Comparison of ENCODE assay signal across 33 mouse cellular contexts in genomic region chr11:68674071-68674470, GRCm38 (mm10). TPM values are rescaled to one million over a fixed set of nuclear protein-coding genes. Genes with fewer than 3 reads are reported as not detected.
DNase-seq lines count a peak whose midpoint lies in the region; ATAC-seq and TF ChIP-seq lines count a peak whose summit lies in the region.
"Had no signal": no experiment of that assay in that cellular context is flagged by ENCODE, and none has a peak within 500 bp of the region (broad histone marks: within the 10 kb centered on the region; RNA-seq: fewer than 3 reads in every experiment).

No protein-coding gene starts in this region.

- H3K79me2 ChIP-seq in MEL (ENCODE audit: control insufficient read depth, insufficient read depth, low read length, poor library complexity), result no peaks in the 10 kb centered on the region

- no peak for TF ChIP-seq RAD21 in MEL (IDR thresholded peaks at IDR 0.05; ENCODE audit: low read depth, low read length)

- H3K27me3 ChIP-seq in heart, embryonic 12.5 days (replicated peaks), result no peaks in the 10 kb centered on the region
- H3K27me3 ChIP-seq in heart, postnatal 0 days (ENCODE audit: control insufficient read depth, insufficient read depth, low read length), result no peaks in the 10 kb centered on the region
- peaks cover 2 to 9% of the 10 kb centered on the region in 2 experiments; a peak in 3 of 4 replicates for H3K27me3 ChIP-seq in MEL (ENCODE audit: control insufficient read depth in 1 of 2, insufficient read depth in 2 of 2, low read length in 2 of 2)
- H3K27me3 ChIP-seq in kidney, embryonic 14.5 days (ENCODE audit: control insufficient read depth, insufficient read depth, low read length), result no peaks in the 10 kb centered on the region
- H3K27me3 ChIP-seq: embryonic facial prominence, embryonic 12.5 days; intestine, embryonic 15.5 days; limb, embryonic 12.5 days; lung, embryonic 15.5 days; neural tube, embryonic 12.5 days had no signal

- no peak overlapping the region for H3K4me3 ChIP-seq in heart, embryonic 12.5 days
- H3K4me3 ChIP-seq in heart, postnatal 0 days (ENCODE audit: low read depth, low read length), result no peak overlapping the region
- no peak overlapping the region for H3K4me3 ChIP-seq in MEL (ENCODE audit: control insufficient read depth in 1 of 2, insufficient read depth in 1 of 2, low read depth in 2 of 2, low read length in 2 of 2)
- no peak overlapping the region for H3K4me3 ChIP-seq in kidney, embryonic 14.5 days (ENCODE audit: low read length)
- H3K4me3 ChIP-seq: embryonic facial prominence, embryonic 12.5 days; intestine, embryonic 15.5 days; limb, embryonic 12.5 days; lung, embryonic 15.5 days; myocyte; neural tube, embryonic 12.5 days had no signal

- H3K36me3 ChIP-seq in heart, embryonic 12.5 days, result no peaks in the 10 kb centered on the region
- no peaks in the 10 kb centered on the region for H3K36me3 ChIP-seq in heart, postnatal 0 days (replicated peaks; ENCODE audit: control insufficient read depth, insufficient read depth, low read length)
- H3K36me3 ChIP-seq in MEL (ENCODE audit: control insufficient read depth in 1 of 2, insufficient read depth in 2 of 2, low read length in 2 of 2), result peaks cover 0 to 32% of the 10 kb centered on the region in 2 experiments; a peak in 2 of 4 replicates
- H3K36me3 ChIP-seq in kidney, embryonic 14.5 days (ENCODE audit: control insufficient read depth, insufficient read depth, low read length), result no peaks in the 10 kb centered on the region
- H3K36me3 ChIP-seq: embryonic facial prominence, embryonic 12.5 days; G1E; intestine, embryonic 15.5 days; limb, embryonic 12.5 days; lung, embryonic 15.5 days; neural tube, embryonic 12.5 days had no signal

- ATAC-seq in heart, embryonic 12.5 days (ENCODE audit: insufficient number of reproducible peaks, low FRiP score), result no peak
- ATAC-seq in heart, postnatal 0 days (ENCODE audit: insufficient read depth, low read depth), result no peak
- no peak for ATAC-seq in kidney, embryonic 14.5 days (ENCODE audit: low FRiP score, low TSS enrichment)
- ATAC-seq: forebrain, embryonic 14.5 days; hindbrain, postnatal 0 days; intestine, embryonic 15.5 days; midbrain, embryonic 16.5 days; Patski had no signal

- H3K9ac ChIP-seq in heart, embryonic 12.5 days, result no peak overlapping the region
- H3K9ac ChIP-seq in heart, postnatal 0 days (replicated peaks; ENCODE audit: low read depth, low read length), result no peak overlapping the region
- H3K9ac ChIP-seq in MEL (ENCODE audit: control insufficient read depth, low read depth, low read length, poor library complexity, severe bottlenecking), result no peak overlapping the region
- H3K9ac ChIP-seq in kidney, embryonic 14.5 days (ENCODE audit: low read depth, low read length), result no peak overlapping the region
- H3K9ac ChIP-seq: embryonic facial prominence, embryonic 12.5 days; intestine, embryonic 15.5 days; limb, embryonic 12.5 days; lung, embryonic 15.5 days; neural tube, embryonic 12.5 days had no signal

- no peak for TF ChIP-seq POLR2A in MEL (IDR thresholded peaks at IDR 0.05; ENCODE audit: control insufficient read depth in 1 of 2, insufficient read depth in 1 of 2, low read depth in 1 of 2, low read length in 2 of 2, poor library complexity in 1 of 2)

- peak overlapping the region; percentile 87; the same call in 1 of the 2 replicates for H3K27ac ChIP-seq in heart, embryonic 12.5 days (ENCODE audit: poor library complexity, severe bottlenecking)
- H3K27ac ChIP-seq in heart, postnatal 0 days (ENCODE audit: low read depth), result peak overlapping the region; percentile 75
- H3K27ac ChIP-seq in MEL (ENCODE audit: control insufficient read depth, low read depth, low read length), result no peak overlapping the region
- H3K27ac ChIP-seq in kidney, embryonic 14.5 days (ENCODE audit: low read depth, low read length), result no peak overlapping the region
- H3K27ac ChIP-seq: embryonic facial prominence, embryonic 12.5 days; hindbrain, postnatal 0 days; intestine, embryonic 15.5 days; limb, embryonic 12.5 days; lung, embryonic 15.5 days; neural tube, embryonic 12.5 days had no signal

- H3K4me2 ChIP-seq in heart, embryonic 12.5 days, result no peak overlapping the region
- H3K4me2 ChIP-seq in heart, postnatal 0 days (ENCODE audit: low read depth, low read length), result no peak overlapping the region
- H3K4me2 ChIP-seq in kidney, embryonic 14.5 days (replicated peaks; ENCODE audit: low read depth, low read length), result no peak overlapping the region
- H3K4me2 ChIP-seq: embryonic facial prominence, embryonic 12.5 days; intestine, embryonic 15.5 days; limb, embryonic 12.5 days; liver, embryonic 11.5 days; lung, embryonic 15.5 days; midbrain, embryonic 11.5 days; neural tube, embryonic 12.5 days had no signal

- no peak for DNase-seq in heart, adult 9 months (ENCODE audit: low spot score in 2 of 2)
- DNase-seq in heart, postnatal 0 days (ENCODE audit: low spot score), result no peak
- no peak for DNase-seq in heart, adult 8-10 months (ENCODE audit: low spot score)
- DNase-seq in MEL (ENCODE audit: low read depth, low spot score), result no peak
- peak; percentile 14 for DNase-seq in large intestine, adult 2 months (ENCODE audit: low read depth, low spot score)
- no peak for DNase-seq in spleen, postnatal 10 days (ENCODE audit: low spot score in 2 of 2)
- DNase-seq: adrenal gland, postnatal 25 days; B cell, adult 2 months; cerebellum, adult 11-12 months; cerebellum, adult 9-11 months; embryo, embryonic 11 days; kidney, adult 8-10 months; kidney, postnatal 10 days; layer of hippocampus, adult 9-11 months; right cerebral cortex, adult 18-20 months; spleen, adult 18-20 months; thymus, adult 2 months; thymus, postnatal 36 days had no signal

- peaks cover 26% of the 10 kb centered on the region for H3K4me1 ChIP-seq in heart, embryonic 12.5 days (replicated peaks)
- H3K4me1 ChIP-seq in heart, postnatal 0 days (ENCODE audit: control insufficient read depth, insufficient read depth), result peaks cover 15% of the 10 kb centered on the region
- H3K4me1 ChIP-seq in MEL (ENCODE audit: control insufficient read depth in 1 of 2, insufficient read depth in 2 of 2, low read length in 2 of 2), result peaks cover 10 to 30% of the 10 kb centered on the region in 2 experiments
- H3K4me1 ChIP-seq in kidney, embryonic 14.5 days (ENCODE audit: control insufficient read depth, insufficient read depth, low read length), result no peaks in the 10 kb centered on the region
- H3K4me1 ChIP-seq: embryonic facial prominence, embryonic 12.5 days; neural tube, embryonic 12.5 days had no signal

- TF ChIP-seq EP300 in heart, postnatal 0 days (IDR thresholded peaks at IDR 0.05; ENCODE audit: low read depth), result no peak
- TF ChIP-seq EP300 in MEL (IDR thresholded peaks at IDR 0.05; ENCODE audit: low read depth in 1 of 2, low read length in 2 of 2), result no peak

- TF ChIP-seq CTCF in heart, postnatal 0 days (IDR thresholded peaks at IDR 0.05; ENCODE audit: low read depth), result no peak
- TF ChIP-seq CTCF in MEL (IDR thresholded peaks at IDR 0.05 in 2 of 3, conservative IDR thresholded peaks at IDR 0.05 in 1 of 3; ENCODE audit: control insufficient read depth in 1 of 3, insufficient read depth in 1 of 3, low read depth in 2 of 3, low read length in 3 of 3, poor library complexity in 1 of 3, severe bottlenecking in 1 of 3), result no peak

- WGBS in heart, embryonic 12.5 days, result 71% methylated on average over 3 of the region's 3 CpGs
- 73% methylated on average over 3 of the region's 3 CpGs for WGBS in heart, postnatal 0 days
- 41% methylated on average over 3 of the region's 3 CpGs for WGBS in large intestine, adult 2 months
- 86% methylated on average over 3 of the region's 3 CpGs for WGBS in kidney, embryonic 14.5 days

- H3K9me3 ChIP-seq in heart, embryonic 12.5 days (replicated peaks), result no peaks in the 10 kb centered on the region
- H3K9me3 ChIP-seq in heart, postnatal 0 days (replicated peaks; ENCODE audit: control insufficient read depth, low read length), result no peaks in the 10 kb centered on the region
- H3K9me3 ChIP-seq in MEL (replicated peaks; ENCODE audit: insufficient read depth, low read length), result no peaks in the 10 kb centered on the region
- no peaks in the 10 kb centered on the region for H3K9me3 ChIP-seq in kidney, embryonic 14.5 days (ENCODE audit: control insufficient read depth, low read length)
- H3K9me3 ChIP-seq: embryonic facial prominence, embryonic 12.5 days; G1E; intestine, embryonic 15.5 days; limb, embryonic 12.5 days; lung, embryonic 15.5 days; neural tube, embryonic 12.5 days had no signal

TF ChIP-seq in MEL, 35 proteins besides CTCF, POLR2A, EP300 and RAD21:
- TF ChIP-seq NELFE (IDR thresholded peaks at IDR 0.05; ENCODE audit: low read depth, low read length) (no peak), MXI1 (IDR thresholded peaks at IDR 0.05; ENCODE audit: low read depth, low read length) (peak; percentile 39; the same call in 1 of the 2 replicates)

RNA-seq across cellular contexts. Expression of gene Myh10, which starts 17.3 kb away (rescaled TPM):
- 219 and 235 TPM in 2 replicates for polyA plus RNA-seq in heart, embryonic 12.5 days (2016; fragmentation: Nextera tagmentation; extraction: Ambion mirVana)
- 82.8 and 150 TPM in 2 replicates for total RNA-seq in heart, postnatal 0 days (2014; rRNA removed; ENCODE audit: low replicate concordance)
- polyA plus RNA-seq in heart, postnatal 0 days (2015; fragmentation: Nextera tagmentation; extraction: Ambion mirVana), result 34.9 and 39.5 TPM in 2 replicates
- total RNA-seq in heart, adult 8-10 months (2022), result 10 to 100 TPM; 21.6 to 24.0 (median 22.9) TPM
- total RNA-seq in MEL (2012; rRNA removed), result 127 and 138 TPM in 2 replicates
- polyA plus RNA-seq in MEL (2012; ENCODE audit: insufficient read depth in 1 of 2, insufficient read length in 2 of 2, low read depth in 1 of 2, low replicate concordance in 2 of 2, missing spikeins in 1 of 2), result 100 to 1,000 TPM in 1 of 2 experiments, 10 to 100 TPM in 1; 99.3 to 187 TPM
- polyA plus RNA-seq in large intestine, adult 2 months (2012; rRNA removed), result 4.8 and 5.5 TPM in 2 replicates
- polyA plus RNA-seq in kidney, embryonic 14.5 days (2014; fragmentation: Nextera tagmentation; extraction: Ambion mirVana), result 115 and 145 TPM in 2 replicates

Comparison
In these comparisons a context has a peak if more than half of its experiments do, and no peak if none do; other contexts are left out.
1. H3K27ac ChIP-seq: peak in heart, embryonic 12.5 days (single experiment) and heart, postnatal 0 days (single experiment); none in MEL (single experiment) and kidney, embryonic 14.5 days (single experiment).